Mouse (Mus musculus) heart, embryonic 15.5 days (tissue): ENCODE results near the gene Sla2. TPM values are rescaled to one million over a fixed set of nuclear protein-coding genes. Genes with fewer than 3 reads are reported as not detected.
"Not testable (repeated sequence)": the region's sequence is repeated elsewhere in the genome, so short reads cannot be mapped to it uniquely, and the experiment has no call there.

Experiments used
- ATAC-seq: fragments of 200-750 bp; cut with Nextera tagmentation; replicated peaks from 2 replicates; pipeline ENCODE4 v1.8.0; 2017; ENCODE audit warnings: low read depth, moderate TSS enrichment; ENCODE audit not compliant: insufficient number of reproducible peaks, insufficient read depth, low FRiP score
- H3K27ac ChIP-seq: fragments of 300-500 bp; sonication (generic); 2 replicates; pipeline ENCODE4 v1.5.1; 2015; ENCODE audit warnings: mild to moderate bottlenecking, inconsistent platforms
- H3K27me3 ChIP-seq: fragments of 300-500 bp; sonication (generic); 2 replicates; pipeline ENCODE4 v1.6.1; 2015; ENCODE audit warnings: inconsistent platforms
- H3K36me3 ChIP-seq: fragments of 300-500 bp; sonication (generic); 2 replicates; pipeline ENCODE4 v1.6.1; 2015; ENCODE audit warnings: mild to moderate bottlenecking, inconsistent platforms
- H3K4me1 ChIP-seq: fragments of 300-500 bp; sonication (generic); replicated peaks from 2 replicates; pipeline ENCODE4 v1.6.1; 2015; ENCODE audit warnings: inconsistent platforms
- H3K4me2 ChIP-seq: fragments of 300-500 bp; sonication (generic); 2 replicates; pipeline ENCODE4 v1.6.1; 2015; ENCODE audit warnings: inconsistent platforms, mild to moderate bottlenecking, moderate library complexity
- H3K4me3 ChIP-seq: fragments of 300-500 bp; sonication (generic); 2 replicates; pipeline ENCODE4 v1.5.1; 2015; ENCODE audit warnings: mild to moderate bottlenecking, inconsistent platforms
- H3K9ac ChIP-seq: fragments of 300-500 bp; sonication (generic); 2 replicates; pipeline ENCODE4 v1.6.1; 2015; ENCODE audit warnings: mild to moderate bottlenecking, inconsistent platforms
- H3K9me3 ChIP-seq: fragments of 300-500 bp; sonication (generic); replicated peaks from 2 replicates; pipeline ENCODE4 v1.6.1; 2016; ENCODE audit warnings: inconsistent platforms
- WGBS: fragments of 180-500 bp; shearing (Covaris S2); methylation state at CpG from one replicate; pipeline ENCODE4 v1.1.7; 2015; ENCODE audit warnings: mixed read lengths; 5-methylcytosine and 5-hydroxymethylcytosine counted together
- polyA plus RNA-seq: library from polyadenylated mRNA; unstranded; fragments of >200 nt; fragmentation: Nextera tagmentation; extraction: Ambion mirVana; gene quantifications from 2 replicates; pipeline ENCODE4 v1.2.1, GENCODE M21; 2015

Gene Sla2
- polyA plus RNA-seq, 1 experiment from 2014 or later = 0.58 TPM

DNA sequence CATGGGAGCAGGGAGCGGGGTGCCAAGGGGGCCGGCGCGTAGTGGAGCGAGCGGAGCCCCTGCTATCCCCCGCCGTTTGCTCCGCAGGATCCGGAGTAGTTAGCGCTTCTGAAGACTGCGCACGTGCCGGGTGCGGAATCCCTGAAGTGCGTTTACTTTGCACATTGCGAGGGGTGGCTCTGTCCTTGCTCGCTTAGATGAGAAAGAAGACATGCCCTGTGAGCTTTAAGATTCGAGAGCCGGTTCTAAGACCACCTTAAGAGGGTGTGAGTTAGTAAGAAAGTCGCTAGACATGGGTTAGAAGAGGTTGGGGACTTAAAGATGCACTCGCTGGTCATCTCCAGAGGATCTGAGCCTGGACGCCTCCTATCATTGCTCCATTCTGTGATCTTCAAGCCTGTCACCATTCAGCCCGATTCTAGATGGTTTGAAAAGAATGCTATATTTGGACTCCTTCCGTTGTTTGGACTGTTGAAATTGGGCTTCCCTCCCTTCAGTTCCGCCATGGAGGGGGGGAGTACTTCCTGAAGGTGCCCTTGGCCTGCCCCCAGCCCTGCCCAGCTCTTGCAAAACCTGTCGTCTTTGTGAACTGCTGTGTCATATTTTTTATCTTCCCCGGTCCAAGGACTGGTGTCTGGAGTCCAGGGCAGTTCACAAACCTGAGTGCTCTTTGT is 23.4 kb downstream of the Sla2 start:
- peaks cover 21% of the 10 kb centered on the region for H3K36me3 ChIP-seq

DNA sequence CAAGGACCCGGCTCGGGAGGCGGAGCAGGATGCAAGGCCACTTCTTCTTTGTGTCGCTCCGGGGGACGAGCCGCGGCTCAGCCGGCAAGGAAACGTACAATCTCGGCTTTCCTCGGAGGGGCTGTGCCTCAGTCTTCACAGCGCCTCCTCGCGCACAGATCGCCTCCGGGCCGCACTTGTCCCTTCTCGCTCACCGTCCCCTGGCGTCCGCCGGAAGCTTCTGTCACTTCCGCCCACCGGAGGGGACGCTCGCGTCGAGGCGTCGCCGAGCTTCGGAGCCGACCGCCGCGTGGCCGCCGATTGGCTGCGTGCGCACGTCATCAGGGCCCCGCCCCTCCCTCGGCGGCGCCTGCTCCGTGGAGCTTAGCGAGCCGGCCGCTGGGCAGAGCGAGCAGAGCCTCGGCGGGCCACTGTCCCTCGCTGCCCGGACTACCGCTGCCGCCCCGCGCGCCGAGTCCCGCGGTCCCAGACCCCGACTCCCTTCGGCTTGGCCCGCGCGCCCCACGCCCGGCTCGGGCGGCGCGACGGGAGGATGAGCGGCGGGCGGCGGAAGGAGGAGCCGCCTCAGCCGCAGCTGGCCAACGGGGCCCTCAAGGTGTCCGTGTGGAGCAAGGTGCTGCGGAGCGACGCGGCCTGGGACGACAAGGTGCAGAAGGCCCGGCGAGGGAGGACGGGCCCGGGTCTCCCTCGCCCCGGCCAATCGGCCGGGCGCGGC is 24.1 kb downstream of the Sla2 start, which contains the start of gene Rab5if:
Gene Rab5if (plus strand): TSS at position 357 of the 715 bp plus-strand sequence.
- ATAC-seq = peak; percentile 96
- H3K36me3 ChIP-seq = peaks cover 21% of the 10 kb centered on the region
- H3K4me2 ChIP-seq = peak within 1 kb of the TSS; percentile 76
- H3K27ac ChIP-seq = peak within 1 kb of the TSS; percentile 90
- H3K9ac ChIP-seq = peak within 1 kb of the TSS; percentile 97
- WGBS = under 1% methylated on average over 98 of the region's 98 CpGs
- no peaks in the 10 kb centered on the region for H3K27me3 ChIP-seq
- peaks cover 33% of the 10 kb centered on the region for H3K4me1 ChIP-seq
- peak within 1 kb of the TSS; percentile 90 for H3K4me3 ChIP-seq
- no peaks in the 10 kb centered on the region for H3K9me3 ChIP-seq

More for the DNA sequence above, 23.4 kb downstream of the Sla2 start:
- peak overlapping the region; percentile 90 for H3K27ac ChIP-seq
- H3K9me3 ChIP-seq = no peaks in the 10 kb centered on the region
- H3K4me3 ChIP-seq = peak overlapping the region; percentile 90
- H3K4me1 ChIP-seq = peaks cover 27% of the 10 kb centered on the region
- 1% methylated on average over 28 of the region's 28 CpGs for WGBS
- H3K4me2 ChIP-seq = peak overlapping the region; percentile 64
- H3K9ac ChIP-seq = peak overlapping the region; percentile 97
- no peaks in the 10 kb centered on the region for H3K27me3 ChIP-seq
- peak; percentile 27 for ATAC-seq

DNA sequence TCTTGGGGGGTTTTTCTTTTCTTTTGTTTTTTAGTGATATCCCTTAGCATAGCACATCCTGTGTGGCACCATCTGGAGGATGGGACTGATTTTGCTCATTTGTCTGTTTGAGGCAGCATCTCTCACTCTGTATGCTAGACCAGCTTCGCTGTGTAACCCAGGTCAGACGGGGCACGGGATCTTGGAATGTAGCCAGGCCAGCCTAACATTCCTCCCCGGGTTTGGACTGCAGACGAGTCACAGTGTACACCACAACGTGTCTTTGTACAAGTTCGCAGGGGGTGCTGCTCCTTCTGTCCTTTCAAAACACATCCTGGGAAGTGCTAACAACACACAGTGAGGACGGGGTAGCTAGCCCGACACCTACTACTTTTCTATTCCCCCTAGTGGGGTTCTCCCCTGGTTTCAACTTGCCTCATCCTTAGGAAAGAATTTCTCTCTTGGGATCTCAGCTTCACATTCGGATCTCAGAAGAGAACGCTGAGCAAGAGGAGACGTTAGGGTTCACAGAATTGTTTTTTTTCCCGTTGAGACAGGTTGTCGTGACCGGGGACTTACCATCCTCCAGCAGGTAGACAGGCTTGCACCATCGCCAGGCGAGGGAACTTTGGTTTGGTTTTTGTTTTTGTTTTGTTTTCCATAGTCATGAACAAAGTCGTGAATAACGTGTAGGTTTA is 24.8 kb downstream of the Sla2 start:
- peaks cover 38% of the 10 kb centered on the region for H3K4me1 ChIP-seq
- peak overlapping the region; percentile 90 for H3K27ac ChIP-seq
- H3K4me3 ChIP-seq = peak overlapping the region; percentile 90
- H3K9ac ChIP-seq = peak overlapping the region; percentile 62
- no peak for ATAC-seq
- H3K4me2 ChIP-seq = peak overlapping the region; percentile 76
- peaks cover 17% of the 10 kb centered on the region for H3K36me3 ChIP-seq
- no peaks in the 10 kb centered on the region for H3K27me3 ChIP-seq
- under 1% methylated on average over 19 of the region's 19 CpGs for WGBS
- H3K9me3 ChIP-seq = no peaks in the 10 kb centered on the region

DNA sequence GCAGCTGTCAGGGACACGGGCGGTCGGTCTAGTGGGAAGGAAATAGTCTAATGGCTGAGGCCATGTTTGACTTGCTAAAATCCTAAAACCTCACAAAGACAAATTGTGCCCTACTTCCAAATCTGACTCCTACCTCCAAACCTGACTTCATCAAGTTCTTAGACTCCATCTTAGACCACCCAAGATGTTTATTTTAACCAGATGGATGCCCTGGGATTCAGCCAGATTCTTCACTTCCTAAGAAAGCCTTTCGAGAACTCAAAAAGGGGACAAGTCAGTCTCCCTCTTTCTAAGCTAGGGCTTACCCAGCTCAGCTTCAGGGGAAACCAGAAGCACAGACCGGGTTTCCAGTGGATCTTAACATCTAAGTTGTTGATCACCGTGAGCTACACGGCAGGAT is 28.3 kb downstream of the Sla2 start:
- no peaks in the 10 kb centered on the region for H3K9me3 ChIP-seq
- H3K36me3 ChIP-seq = peaks cover 10% of the 10 kb centered on the region
- WGBS = 73% methylated on average over 7 of the region's 7 CpGs
- H3K4me2 ChIP-seq = no peak overlapping the region
- no peaks in the 10 kb centered on the region for H3K27me3 ChIP-seq
- ATAC-seq = no peak
- H3K4me1 ChIP-seq = peaks cover 32% of the 10 kb centered on the region
- H3K4me3 ChIP-seq = no peak overlapping the region
- no peak overlapping the region for H3K9ac ChIP-seq
- H3K27ac ChIP-seq = no peak overlapping the region

DNA sequence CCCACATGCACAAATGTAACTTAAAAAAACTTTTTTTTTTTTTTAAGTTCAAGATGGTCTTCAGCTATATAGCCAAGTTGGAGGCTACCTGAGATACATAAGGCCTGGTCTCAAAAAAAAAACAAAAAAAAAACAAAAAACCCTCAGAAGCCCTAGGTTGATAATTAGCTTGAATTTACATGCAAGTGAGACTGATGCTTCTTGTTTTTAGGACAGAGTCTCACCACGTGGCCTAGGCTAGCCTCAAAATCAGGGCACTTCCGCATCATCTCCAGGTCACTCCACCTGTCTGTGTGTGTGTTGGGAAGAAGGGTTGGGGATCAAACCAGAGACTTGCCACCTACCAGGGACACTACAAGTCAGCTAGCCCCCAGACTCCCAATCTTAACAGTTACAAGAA is 29.2 kb downstream of the Sla2 start, which contains the start of gene 4930518I15Rik:
Gene 4930518I15Rik (minus strand): TSS at position 112 of the 400 bp plus-strand sequence.
- Histone ChIP-seq H3K4me2 (peak within 1 kb of the TSS; percentile 54), H3K9ac (peak within 1 kb of the TSS; percentile 31), H3K9me3 (no peaks in the 10 kb centered on the region), H3K4me3 (peak within 1 kb of the TSS; percentile 33), H3K4me1 (peaks cover 32% of the 10 kb centered on the region), H3K27me3 (no peaks in the 10 kb centered on the region), H3K27ac (peak within 1 kb of the TSS; percentile 78), H3K36me3 (peaks cover 10% of the 10 kb centered on the region)
- ATAC-seq = no peak
- WGBS = 87% methylated on average over 2 of the region's 2 CpGs

DNA sequence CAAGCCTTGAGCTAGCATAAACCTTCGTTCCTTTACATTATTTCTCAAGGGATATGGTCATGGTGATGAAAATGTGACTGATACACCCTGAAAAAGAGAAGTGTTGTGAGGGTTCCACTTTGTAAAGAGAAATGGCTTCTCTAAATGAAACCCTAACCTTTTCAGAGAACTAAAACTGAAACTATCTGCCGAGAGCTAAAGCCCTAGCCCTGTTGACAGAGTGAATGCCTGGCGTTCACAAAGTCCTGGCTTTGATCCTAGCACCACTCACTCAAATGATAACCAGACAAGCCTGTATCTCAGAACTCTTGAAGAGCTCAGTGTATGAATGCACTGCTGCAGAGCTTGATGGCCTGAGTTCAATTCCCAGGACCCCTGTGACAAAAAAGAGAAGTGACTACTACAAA is 29.6 kb downstream of the Sla2 start:
- WGBS = 14% methylated on average over 3 of the region's 3 CpGs

DNA sequence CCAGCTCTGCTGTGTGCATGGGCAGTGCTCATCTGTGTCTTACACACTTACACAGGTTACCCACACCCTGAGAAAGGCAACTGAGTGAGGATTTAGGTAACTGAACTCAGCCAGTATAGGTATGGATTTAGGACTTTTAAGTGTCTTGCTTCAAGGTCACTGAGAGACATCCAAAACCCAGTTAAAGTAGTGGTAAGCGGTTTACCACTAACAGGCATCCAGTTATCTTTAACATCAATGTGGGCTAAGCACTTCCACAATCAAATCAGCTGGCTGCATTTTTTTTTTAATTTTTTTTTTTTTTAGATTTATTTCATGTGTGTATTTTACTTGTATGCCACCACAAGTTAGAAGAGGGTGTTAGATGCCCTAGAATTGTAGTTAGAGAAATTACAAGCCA is 30.7 kb downstream of the Sla2 start:
- Histone ChIP-seq H3K27me3 (no peaks in the 10 kb centered on the region), H3K27ac (peak overlapping the region; percentile 78; the same call in 1 of the 2 replicates), H3K9me3 (no peaks in the 10 kb centered on the region), H3K4me2 (no peak overlapping the region), H3K9ac (no peak overlapping the region), H3K4me3 (no peak overlapping the region), H3K36me3 (peaks cover 21% of the 10 kb centered on the region), H3K4me1 (peaks cover 26% of the 10 kb centered on the region)
- WGBS = 84% methylated on average over 1 of the region's 1 CpGs
- no peak for ATAC-seq

More for the DNA sequence above, 29.6 kb downstream of the Sla2 start:
- peak; percentile 50 for ATAC-seq
- no peaks in the 10 kb centered on the region for H3K9me3 ChIP-seq
- peak overlapping the region; percentile 78 for H3K27ac ChIP-seq
- H3K27me3 ChIP-seq = no peaks in the 10 kb centered on the region
- H3K4me1 ChIP-seq = peaks cover 32% of the 10 kb centered on the region
- peak overlapping the region; percentile 54 for H3K4me2 ChIP-seq
- H3K9ac ChIP-seq = peak overlapping the region; percentile 31
- H3K4me3 ChIP-seq = peak overlapping the region; percentile 33
- peaks cover 10% of the 10 kb centered on the region for H3K36me3 ChIP-seq

DNA sequence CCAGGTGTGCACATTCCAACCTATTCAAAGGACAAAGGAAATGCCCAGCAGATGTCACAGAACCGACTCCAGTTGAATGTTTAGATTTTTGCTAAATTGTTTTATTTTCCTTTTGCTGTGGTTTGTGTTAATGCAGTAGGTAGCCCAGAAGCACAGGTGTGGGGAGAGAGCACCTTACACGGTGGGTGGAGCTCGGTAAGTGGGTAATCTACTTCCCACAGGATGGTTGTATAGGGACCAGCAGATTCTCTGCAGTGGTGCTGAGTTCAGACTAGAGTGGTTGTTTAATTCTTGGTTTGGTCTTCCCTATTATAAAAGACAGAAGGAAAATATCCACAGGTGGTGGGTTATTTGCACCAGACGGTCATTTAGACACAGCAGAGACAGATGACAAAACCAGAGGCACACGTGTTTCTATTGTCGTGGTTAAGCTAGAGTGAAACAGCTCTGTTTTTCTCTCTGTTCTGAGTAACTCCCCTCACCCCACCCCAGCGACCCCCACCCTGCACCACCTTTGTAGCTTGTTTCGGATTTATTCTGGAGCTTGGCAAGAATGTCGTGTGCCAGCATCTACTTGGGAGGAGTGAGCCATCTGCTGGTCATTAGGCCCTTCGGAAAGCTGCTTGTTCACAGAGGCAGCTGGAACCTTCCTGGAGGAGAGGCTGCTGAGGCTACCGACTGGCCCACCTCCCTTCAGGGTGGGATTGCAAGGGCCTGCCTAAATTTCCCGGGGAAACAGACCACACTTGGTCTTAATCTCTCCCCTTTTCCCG is 32.8 kb downstream of the Sla2 start:
- not testable (repeated sequence) for H3K9ac ChIP-seq, ATAC-seq, H3K9me3 ChIP-seq, H3K27ac ChIP-seq, H3K4me3 ChIP-seq, H3K4me2 ChIP-seq, H3K27me3 ChIP-seq
- WGBS = 50% methylated on average over 13 of the region's 13 CpGs
- Histone ChIP-seq H3K36me3 (peaks cover 33% of the 10 kb centered on the region), H3K4me1 (peaks cover 26% of the 10 kb centered on the region)

DNA sequence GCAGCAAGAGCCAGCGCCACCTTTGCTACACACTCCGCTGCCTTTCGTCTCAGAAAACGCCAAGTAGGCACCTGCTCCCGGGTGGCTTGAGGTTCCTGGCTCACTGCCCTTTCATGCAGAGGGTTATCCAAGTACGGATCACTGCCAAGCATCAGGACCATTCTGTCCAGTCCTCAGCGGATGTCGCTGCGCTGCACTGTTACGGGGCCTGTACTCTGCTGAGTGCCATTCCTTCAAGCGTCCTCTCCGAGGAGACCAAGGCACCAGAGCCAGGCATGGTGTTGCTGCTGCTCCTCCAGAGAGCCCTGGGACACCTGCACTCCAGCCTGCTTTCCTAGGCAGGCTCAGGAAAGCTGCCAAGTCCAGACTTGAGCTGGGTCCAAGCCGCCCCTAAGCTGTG is 33.4 kb downstream of the Sla2 start:
- not testable (repeated sequence) for H3K27ac ChIP-seq, ATAC-seq, H3K27me3 ChIP-seq, H3K9ac ChIP-seq, H3K9me3 ChIP-seq, H3K4me3 ChIP-seq, H3K4me2 ChIP-seq
- Histone ChIP-seq H3K36me3 (peaks cover 37% of the 10 kb centered on the region), H3K4me1 (peaks cover 31% of the 10 kb centered on the region)
- WGBS = 79% methylated on average over 9 of the region's 13 CpGs

DNA sequence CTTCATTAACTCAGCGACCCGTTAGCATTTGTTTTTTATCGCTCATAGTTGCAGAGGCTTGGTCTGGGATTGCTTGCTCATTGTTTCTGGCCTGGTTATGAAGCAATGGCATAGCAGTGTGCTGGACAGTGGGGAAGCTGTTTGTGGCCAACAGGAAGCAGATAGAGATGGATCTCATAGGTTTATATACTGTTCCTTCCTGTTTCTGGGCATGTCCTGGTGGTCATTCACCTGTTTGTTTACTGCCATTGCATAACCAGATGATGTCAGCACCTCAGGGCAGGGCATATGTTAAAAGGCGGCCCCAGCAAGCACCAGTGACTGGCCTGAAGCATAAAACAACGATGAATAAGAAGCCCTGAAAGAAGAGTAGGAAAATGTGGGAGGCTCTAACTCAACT is 36.5 kb downstream of the Sla2 start:
- H3K36me3 ChIP-seq = peaks cover 45% of the 10 kb centered on the region
- no peak overlapping the region for H3K27ac ChIP-seq
- H3K4me1 ChIP-seq = peaks cover 16% of the 10 kb centered on the region
- no peak overlapping the region for H3K4me3 ChIP-seq
- no peak overlapping the region for H3K9ac ChIP-seq
- no peaks in the 10 kb centered on the region for H3K9me3 ChIP-seq
- no peak for ATAC-seq
- 85% methylated on average over 5 of the region's 5 CpGs for WGBS
- H3K4me2 ChIP-seq = no peak overlapping the region
- H3K27me3 ChIP-seq = no peaks in the 10 kb centered on the region
